Mouse (Mus musculus) cerebellum, postnatal 4 days (tissue): ENCODE results near the gene Olfr223.
"Not testable (repeated sequence)": the region's sequence is repeated elsewhere in the genome, so short reads cannot be mapped to it uniquely, and the experiment has no call there.

Experiments used
- DNase-seq, 2 experiments: peaks; one replicate each; pipeline ENCODE4 v3.0.0; 2022; ENCODE audit warnings: low spot score in 2 of 2, mixed read lengths in 1 of 2

The Olfr223 gene

DNA sequence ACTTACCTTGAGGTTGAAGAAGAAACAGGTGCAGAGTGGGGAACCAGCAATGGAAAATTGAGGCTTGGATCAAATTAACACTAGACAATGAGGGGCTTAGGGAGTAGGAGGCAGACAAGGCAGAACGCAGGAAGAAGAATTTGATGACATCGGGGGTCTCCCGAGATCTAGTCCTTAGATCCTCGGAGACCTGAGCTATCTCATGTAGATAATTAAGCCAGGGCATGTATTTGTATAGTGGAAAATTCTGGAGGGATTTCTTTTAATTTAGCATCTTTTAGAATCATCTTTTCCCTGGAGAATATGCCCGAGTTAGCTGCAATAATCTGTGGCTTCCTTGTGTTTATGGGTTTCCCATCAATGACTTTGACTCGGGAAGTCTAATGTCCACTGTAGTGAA lies at the start of gene Olfr223:
TSS of gene Olfr223 (minus strand) at position 101 of the 400 bp plus-strand sequence.
- no peak for DNase-seq

DNA sequence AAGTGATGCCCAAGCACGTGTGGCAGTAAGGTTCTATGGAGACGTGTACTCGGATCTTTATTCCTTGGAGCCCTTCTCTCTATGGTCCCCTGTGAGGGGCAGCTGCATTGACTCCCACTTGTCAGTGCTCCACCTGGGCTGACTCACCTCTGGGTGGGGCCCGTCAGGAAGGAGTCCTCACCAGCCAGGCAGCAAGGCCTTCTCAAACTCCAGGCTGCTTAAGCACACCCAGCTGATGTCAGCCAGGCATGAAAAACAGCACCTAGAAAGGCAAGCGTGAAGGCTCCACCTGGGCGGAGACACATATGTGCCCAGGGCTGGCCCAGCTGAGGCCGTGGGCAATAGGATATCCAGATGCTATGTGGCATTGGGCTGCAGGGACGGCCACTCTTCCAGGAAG lies 49.3 kb upstream of the Olfr223 start:
- DNase-seq = no peak

DNA sequence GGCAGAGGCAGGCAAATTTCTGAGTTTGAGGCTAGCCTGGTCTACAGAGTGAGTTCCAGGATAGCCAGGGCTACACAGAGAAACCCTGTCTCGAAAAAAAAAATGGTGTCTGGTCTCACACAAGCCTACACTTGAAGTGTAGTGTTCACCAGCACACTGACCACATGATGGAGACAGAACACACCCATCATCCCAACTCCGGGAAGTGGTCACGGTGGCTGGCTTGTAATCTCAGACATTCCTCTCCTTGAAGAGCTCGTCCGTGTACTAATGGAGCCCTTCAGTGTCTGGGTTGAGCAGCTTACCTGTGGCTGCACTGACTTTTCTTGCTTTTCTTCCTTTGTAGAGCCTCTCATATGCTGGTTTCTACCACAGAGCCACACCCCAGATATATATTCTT lies 48.1 kb upstream of the Olfr223 start:
- DNase-seq = no peak

DNA sequence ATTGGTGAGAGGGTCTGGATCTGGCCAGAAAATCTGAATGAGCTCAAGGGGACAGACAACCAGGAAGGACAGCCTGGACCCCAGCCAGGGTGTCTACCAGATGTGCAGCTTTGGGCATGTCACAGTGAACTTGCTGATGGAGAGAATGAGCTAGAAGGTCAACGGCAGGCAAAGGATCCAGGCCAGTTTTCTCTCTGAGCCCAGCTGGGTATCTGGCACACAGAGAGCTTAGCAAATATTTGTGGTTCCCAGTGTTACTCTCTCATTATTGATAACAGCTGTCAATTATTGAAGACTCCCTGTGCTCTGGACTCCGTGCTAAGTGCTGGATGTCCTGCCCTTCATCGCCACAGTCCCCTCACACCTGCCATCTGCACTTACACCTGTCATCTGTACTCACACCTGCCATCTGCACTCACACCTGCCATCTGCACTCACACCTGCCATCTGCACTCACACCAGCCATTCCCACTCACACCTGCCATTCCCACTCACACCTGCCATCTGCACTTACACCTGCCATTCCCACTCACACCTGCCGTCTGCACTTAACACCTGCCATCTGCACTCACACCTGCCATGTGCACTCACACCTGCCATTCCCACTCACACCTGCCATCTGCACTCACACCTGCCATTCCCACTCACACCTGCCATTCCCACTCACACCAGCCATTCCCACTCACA lies 47.0 kb upstream of the Olfr223 start:
- no peak for DNase-seq

DNA sequence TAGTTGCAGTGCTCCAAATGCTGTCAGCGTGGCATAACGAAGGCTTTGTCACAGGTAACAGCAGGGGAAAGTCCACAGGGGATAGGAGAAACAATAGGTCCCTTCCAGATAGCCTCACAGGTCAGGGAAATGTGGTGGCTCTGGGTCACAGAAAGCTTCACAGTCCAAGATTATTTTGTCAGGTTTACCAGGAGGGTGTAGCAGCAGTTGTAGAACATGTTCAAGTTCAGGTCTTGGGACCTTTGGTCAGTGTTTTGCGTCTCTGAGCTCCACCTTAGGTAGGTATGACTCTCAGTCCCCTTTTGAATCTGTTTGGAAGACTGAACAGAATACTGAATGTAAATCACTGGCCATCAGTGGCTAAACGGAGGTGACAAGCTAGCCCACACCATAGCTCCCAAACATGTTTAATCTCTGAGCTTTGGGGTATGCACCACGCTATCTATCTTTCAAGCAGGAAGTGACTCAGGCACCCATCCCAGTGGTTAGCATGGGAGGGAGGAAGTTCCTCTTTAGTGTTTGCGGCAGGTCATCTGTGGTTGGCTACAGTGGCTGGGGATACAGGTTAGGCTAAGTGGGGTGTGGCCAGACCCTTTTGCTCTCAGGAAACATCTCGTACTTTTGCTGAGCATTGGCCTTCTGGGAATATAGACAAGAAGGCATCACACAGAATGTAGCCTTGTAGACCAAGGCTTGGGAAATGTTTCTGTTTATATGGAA lies 43.8 kb upstream of the Olfr223 start:
- no peak for DNase-seq

DNA sequence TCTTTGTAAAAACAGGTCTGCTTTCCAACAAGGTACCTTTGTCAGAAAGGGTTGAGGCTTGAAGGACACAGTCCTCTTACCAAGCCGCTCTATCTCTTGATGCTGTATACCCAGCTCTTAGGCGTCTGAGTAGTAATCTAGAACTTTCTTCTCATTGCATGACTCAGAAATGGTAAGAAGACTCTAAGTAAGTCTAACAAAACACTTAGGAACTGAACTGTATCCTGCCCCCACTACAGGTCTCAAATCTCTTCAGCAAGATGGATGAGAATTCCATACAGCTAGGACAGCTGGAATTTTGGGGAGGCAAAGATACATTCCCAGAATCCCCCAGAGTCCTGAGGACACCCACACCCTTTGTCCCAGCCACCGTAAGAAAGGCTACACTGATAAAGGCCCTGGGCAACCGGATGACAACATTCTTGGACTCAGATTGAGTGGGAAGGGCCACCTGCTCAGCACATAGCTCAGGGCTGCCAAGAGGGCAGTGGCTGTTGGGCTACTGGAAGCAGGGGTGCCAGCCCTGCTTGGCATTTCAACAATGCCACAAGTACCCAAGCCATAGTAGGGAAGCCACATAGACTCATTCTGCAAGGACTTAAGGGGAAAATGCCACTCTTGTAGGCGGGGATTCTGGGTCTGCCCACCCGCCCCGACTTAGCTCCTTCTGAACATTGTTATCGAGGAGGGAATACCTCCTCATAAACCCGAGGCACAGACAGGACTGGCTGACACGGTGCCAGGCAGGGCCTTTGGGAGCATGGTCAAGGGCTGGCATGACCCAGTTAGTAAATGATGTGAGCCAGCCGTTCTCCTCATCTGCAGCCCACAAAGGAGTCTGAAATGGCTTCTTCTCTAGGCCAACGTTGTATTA lies 43.0 kb upstream of the Olfr223 start:
- peak in 1 of 2 experiments; percentile 13 for DNase-seq

DNA sequence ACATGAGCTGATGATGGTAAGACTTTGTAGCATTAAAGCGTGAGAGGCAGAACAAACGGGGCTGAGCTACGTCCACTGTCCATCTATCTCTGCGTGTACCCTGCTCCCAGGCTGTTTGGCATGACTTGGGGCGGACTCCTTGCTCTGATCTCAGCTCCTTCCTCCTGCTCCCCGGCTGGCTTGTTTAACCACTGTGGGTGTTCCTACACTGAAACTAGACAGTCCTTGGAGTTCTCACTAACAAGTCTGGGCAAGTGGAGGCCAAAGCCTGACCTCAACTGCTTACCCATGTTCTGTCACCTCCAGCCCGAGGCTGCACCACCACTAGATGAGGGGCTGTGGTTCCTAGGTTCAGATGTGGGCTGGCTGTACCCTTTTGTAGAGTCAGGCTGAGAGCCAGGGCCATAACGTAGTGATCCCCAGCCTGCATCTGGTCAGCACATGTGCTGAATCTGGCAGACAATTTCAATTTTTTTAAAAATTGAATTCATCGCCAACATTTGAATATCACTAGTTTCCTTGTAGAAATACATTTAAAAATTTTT lies 42.2 kb upstream of the Olfr223 start:
- DNase-seq = no peak

DNA sequence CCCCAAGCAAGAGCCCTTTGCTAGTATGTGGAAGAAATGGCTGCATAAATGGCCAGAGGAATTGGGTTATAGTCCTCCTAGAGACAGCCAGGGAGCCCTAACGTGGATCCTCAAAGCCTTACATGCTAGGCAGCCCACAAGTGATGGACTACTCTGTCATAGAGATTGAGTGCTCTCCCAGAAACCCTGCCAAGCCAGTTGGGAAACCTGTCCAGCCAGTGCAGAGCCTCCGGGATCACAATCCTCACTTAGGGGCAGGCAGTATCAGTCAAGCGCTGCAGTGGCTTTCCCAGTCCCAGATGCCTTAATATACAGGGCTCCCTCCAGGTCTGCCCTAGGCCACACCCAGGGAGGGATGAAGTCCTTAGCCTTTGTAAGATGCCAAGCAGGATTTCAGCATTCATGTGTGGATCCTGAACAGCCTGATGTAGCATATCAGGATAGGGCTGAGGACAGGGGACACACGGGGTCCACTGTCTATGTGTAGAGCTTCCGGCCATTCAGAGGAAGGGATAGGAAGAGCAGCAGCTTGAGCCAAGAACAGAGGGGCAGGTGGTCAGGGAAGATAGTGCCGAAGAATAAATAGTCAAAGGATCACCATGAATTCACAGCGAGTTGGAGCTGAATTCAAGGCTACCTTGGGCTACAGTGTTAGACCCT lies 41.0 kb upstream of the Olfr223 start:
- DNase-seq = no peak

DNA sequence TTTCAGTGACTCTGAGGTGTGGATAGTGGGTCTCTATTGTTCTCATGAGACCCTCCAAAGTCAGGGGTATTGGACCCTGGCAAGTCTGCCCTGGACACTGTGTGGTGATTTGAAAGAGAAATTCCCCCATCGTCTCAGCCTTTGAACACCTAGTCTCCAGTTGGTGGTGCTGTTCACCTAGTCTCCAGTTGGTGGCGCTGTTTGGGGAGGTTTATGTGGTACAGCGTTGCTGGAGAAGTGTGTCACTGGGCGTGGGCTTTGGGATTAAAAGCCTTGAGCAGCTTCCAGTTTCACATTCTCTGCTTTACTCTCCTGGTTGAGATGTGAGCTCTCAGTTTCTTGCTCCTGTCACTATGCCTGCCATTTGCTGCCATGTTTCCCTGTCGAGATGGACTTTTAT lies 39.9 kb upstream of the Olfr223 start:
- DNase-seq = peak; percentile 33 to 47

DNA sequence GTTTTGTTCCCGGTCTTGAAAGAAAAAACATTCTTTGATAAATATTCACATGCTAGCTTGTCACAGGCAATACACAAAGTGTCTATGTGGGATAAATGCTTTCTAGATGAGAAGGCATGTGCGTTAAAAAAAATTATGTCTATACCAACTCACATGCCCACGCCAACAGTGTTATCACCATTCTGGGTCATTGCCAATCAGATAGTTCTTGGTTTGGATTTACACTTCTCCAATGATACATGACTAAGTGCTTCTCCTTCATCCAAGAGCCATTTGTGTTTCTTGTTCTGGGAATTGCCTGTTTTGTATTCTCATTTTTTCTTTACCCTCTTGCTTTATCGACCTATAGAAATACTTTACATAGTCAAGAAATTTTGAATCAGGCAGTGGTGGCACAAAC lies 38.9 kb upstream of the Olfr223 start:
- no peak for DNase-seq

DNA sequence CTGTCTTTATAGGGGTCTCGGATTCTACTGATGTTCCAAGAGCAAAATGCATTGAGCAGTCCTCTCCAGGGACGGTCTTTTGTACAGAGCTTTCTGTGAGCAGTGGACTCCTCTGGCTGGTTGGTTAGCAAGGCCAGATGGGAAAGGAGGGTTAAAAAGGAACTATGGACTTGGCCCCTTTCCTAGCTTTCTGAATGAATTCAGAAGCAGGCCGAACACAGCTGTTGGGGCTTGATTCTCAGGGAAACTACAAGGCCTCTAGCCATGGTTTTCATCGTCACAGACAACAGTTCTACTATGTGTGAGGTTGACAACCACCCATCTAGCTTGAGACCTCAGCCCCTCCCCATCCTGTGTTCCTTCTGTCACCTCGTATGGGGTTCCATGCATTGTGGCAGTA lies 36.8 kb upstream of the Olfr223 start:
- DNase-seq = no peak

DNA sequence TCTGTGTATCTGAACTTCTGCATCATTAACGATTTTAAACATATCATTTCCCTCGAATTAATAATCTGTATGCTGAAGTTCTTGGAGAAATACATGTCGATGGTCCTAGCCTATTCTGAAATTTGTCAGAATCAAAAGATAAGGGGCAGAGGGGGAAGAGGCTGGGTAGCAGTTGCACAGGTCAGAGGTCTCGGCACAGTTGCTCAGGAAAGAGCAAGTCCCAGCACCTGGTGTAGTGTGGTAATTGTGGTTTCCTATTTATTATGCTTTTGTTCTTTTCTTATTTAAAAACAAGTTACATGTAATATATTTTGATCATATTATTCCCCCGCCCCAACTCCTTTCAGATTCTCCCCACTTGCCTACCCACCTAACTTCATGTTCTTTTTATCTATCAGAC lies 35.1 kb upstream of the Olfr223 start:
- no peak for DNase-seq

DNA sequence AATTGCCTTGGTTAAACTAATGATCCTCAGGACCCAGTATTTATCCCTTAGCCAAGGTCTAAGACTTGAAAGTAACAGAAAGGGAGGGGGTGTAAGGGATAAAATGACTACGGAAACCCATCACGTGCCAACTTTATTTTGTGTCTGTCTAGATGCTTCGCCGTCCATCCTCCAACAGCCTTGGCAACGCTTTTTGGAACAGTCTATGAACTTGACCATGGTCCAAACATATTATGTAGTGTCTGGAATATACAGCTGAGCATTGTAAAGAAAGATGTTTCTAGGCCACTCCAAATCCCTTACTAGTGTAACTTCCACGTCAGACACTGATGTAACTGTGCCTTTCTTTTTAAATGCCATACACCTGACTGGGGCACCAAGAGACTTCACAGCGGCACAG lies 33.1 kb upstream of the Olfr223 start:
- no peak for DNase-seq

DNA sequence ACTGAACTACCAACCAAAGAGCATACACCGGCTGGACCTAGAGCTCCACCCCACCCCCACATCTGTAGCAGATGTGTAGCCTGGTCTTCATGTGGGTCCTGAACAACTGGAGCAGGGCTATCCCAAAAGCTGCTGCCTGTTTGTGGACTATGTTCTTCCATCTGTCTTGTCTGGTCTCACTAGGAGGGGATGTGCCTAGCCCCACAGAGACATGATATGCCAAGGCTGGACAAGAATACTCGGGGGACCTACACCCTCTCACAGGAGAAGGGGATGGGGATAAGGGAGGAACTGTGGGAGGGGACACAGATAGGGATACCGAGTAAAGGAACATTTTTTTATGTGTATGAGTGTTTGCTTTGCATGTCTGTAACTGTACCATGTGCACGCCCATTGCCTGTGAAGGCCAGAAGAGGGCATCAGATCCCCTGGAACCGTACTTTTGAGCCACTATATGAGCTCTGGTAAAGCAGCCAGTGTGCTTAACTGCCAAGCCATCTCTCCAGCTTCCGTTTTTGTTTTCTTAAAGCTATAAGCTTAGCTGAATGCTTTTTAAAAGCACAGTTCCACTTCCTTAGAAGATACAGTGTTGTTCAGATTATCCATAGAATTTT lies 31.0 kb upstream of the Olfr223 start:
- peak in 1 of 2 experiments; percentile 59 for DNase-seq

DNA sequence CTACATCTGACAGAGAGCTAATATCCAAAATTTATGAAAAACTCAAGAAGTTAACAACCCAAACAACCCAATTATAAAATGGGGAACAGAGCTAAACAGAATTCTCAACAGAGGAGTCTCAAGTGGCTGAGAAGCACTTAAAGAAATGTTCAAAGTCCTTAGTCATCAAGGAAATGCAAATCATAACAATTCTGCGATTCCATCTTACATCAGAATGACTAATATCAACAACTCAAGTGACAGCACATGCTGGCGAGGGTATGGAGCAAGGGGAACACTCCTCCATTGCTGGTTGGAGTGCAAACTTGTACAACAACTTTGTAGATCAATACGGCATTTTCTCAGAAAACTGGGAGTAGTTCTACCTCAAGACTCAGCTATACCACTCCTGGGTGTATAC lies 29.1 kb upstream of the Olfr223 start:
- no peak for DNase-seq

DNA sequence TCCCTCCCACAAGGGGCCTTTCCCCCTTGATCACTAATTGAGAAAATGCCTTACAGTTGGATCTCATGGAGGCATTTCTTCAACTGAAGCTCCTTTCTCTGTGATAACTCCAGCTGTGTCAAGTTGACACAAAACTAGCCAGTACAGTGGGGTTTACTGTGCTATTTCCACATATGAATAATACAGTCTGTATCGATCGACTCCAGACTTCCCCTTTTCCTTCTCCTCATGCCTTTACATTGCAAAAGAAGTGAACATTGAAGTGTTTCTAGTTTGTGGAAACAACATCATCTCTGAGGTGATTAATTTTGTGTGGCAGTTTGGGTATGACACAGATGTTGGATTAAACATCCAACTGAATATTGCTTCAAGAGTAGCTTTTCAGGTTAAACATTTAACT lies 23.9 kb upstream of the Olfr223 start:
- DNase-seq = not testable (repeated sequence)

DNA sequence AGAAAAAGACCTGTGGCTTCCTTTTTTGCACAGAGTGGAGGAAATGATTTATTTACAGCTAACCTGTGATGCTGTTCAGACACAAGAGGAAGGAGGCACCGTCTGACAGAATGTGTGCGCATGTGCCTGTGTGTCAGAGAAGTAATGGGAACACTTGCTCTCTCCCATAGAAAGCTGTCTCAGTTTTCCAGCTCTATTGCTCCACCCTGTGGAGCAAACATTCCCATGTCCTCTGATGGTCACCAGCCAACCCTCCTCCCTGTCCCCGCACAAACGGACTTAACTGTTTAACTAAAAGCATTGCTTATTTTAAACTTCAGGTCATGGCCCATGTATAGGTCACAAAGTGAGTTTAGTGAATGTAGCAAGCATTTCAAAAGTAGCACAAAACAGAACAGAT lies 21.0 kb upstream of the Olfr223 start:
- peak in 1 of 2 experiments; percentile 31 for DNase-seq

DNA sequence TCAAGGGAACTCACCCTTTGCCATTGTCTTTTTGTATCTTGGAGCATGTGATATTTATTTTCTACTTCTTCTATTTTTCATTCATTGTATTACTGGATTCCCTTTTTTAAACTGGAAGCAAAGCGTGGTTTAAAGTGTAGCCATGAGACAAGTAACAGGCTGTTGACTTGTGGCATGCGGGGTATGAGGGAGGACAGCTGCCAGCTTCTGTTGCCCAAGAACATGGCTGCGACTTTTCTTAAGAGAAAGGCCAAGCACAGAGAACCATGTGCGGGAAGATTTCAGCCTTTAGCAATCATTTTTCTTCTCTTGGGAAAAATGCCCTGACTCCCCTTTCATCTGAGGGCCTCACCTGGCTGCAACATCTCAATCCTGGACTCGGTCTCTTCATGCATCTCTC lies 18.6 kb upstream of the Olfr223 start:
- no peak for DNase-seq

DNA sequence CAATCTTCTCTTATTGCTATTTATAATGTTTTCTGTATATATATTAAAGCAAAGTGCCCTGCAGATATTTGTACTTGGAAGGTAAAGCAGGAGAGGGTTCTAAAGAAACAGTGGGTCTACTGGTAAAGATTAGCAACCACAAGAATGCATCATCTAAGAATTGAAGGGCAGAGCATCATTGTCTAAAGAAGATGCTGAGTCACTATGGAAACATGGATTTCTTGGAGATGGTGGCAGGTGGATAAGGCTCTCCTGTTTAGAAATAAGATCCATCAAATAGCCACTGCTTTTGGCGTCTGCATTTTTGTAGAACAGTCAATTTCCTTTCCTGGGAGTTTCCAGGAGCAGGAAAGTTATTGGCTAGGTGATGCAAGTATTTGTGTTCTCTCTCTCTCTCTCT lies 9.2 kb upstream of the Olfr223 start:
- no peak for DNase-seq

DNA sequence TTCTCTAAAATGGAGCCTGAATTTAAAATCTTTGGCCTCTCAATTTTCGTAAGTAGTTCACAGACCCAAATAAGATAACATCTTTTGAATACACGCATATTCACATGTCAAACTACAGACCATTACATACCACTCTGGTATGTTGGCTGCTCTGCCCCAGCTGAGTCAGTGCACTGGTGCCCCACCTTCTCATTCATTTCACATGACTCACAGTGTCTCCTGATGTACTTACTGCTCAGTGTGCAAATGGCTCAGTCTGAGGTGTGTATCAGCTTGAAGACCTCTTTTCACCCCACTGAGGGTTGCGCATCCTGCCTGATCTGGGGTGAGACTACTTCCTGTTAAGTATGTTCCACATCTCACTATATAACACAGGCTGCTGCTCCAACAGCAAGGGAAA lies 7.8 kb upstream of the Olfr223 start:
- DNase-seq = no peak

DNA sequence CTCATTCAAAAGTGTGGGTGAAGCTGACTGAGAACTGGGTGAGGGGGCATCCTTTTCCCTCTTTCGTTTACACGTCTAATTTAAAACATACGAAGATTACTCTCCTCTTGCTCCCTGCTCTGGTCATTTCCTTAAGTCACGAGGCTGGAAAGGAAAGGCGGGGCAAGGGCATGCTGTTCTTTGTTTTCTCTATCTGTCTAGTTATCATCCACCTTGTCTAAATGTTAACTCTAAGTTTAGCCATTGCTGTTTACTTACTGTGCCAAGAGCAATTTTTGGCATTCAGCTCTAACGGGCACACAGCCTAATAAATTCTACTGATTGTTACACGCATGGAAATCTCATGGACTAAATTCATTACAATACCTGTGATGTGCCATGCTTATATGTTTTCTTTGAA lies 6.1 kb upstream of the Olfr223 start:
- no peak for DNase-seq
